Mouse (Mus musculus) brain, embryonic 18.5 days (tissue): ENCODE data around the gene Zfp759.
"Not testable (repeated sequence)": the region's sequence is repeated elsewhere in the genome, so short reads cannot be mapped to it uniquely, and the experiment has no call there.

Experiments used
- DNase-seq: peaks from one replicate; pipeline ENCODE4 v3.0.0-alpha.2; 2012; ENCODE audit warnings: low read depth, low spot score

Zfp759 gene

DNA sequence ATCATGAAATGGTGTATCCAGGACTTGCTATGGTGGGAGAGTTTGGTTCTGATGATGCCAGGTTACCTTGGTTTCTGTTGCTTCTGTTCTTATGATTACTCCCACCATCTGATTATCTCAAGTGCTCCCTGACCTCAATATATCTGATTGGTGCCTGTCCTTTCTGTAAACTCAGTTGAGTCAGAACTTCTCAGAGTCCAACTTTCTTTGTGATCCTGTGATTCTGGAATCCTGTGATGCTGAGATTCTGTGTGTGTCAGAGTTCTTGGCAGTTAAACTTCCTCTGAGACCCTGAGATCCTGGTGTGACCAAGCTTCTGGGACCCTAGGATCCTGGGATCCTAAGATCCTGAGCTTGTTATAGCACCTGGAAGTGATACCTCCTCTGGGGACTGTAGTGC is at the start of gene Zfp759:
Zfp759 (plus strand) TSS at position 301 of the 400 bp plus-strand sequence.
- not testable (repeated sequence) for DNase-seq

DNA sequence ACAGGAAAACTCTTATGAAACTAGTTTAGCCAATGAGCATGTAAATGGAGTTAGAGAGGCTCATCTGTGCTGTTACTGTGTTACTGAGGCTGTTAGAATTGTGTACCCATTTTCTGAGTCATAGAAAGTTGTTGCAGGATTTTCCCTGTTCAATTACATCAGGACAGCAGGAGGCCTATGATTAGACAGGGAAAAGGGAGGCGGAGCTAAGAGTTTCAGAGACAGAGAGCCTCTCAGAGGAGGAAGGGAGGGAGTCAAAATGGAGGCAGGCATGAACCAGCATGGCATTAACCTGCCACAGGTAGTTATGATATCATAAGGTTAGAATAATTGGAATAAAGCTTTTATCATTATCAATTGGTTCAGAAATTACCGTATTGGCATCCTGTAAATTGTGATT is 48.7 kb upstream of the Zfp759 start:
- DNase-seq, result no peak

DNA sequence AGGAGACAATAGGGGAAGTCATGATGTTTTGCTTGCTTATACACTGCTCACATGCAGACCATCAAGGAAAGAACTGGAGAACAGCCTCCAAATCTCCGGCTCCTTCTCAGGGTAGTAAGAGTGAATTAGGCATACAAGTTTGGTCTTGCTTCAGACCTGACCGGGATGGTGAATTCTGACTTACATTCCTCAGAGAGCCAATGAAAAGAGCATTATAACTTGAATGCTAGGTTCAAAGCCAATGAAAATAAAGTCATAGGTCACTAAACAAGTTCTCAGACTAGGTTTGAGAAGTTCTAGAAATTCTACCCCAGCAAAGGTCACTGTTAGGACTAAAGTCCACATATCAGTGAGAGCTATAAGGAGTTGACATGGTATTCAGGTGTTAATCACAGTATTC is 44.2 kb upstream of the Zfp759 start:
- DNase-seq, result no peak

DNA sequence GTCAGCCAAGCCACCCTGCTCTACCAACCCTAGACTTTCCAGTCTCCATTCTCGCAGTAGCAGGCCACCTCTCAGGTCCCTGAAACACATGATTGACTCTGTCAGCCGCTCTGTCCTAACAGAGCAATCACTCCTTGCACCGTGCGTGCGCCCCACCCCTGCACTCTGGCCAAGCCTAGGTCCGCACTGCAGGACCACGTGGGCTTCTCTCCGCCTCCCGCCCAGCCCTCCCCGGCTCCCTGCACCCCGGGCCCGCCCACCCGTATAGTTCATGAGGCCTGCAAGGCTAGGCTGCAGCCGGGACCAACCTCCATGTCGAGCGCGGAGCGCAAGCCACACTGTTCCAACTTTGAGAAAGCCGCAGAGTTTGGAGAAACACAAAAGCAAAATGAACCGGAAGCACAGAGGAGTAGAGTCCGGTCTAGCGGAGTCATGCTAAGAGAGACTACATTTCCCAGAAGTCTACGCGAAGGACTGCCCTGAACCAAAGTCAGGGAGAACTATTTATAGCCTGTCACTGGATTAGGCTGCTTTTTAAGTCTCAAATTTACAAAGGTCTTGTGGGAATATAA is 40.2 kb upstream of the Zfp759 start:
- peak; percentile 60 for DNase-seq

DNA sequence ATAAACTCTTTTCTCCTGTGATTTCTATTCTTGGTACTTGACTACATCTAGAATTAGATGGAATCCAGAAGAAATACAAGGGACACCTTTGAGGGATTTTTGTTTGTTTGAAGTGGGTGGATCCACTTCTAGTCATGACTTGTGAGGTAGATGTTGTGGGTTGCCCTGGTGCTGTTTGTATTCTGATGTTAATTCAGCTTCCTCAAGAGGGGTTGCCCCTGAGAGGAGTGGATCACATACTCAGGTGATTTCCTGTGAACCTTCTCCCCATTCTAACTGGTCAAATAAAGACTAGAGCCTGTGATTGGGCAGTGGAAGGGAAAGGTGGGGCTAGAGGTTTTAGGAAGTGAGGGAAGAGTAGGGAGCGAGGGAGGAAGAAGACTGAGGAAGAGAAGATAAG is 39.5 kb upstream of the Zfp759 start:
- no peak for DNase-seq

DNA sequence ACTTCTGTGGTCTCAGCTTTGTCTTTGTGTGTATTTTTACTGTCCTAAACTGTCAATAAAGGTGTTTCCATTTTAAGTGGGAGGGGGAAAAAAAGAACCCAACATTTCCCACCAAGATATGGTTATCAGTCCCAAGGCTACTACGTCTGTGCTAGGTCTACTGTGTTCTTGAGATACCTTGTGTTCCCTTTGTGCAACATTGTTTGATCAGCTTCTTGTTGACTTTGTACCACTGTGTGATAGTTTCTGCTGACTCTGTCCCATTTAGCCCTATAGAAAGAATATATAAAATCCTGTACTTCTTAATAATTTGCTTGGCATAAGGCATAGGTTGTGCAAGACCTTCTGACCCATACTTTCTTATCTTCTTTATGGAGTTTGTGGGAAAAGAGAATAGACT is 31.3 kb upstream of the Zfp759 start:
- no peak for DNase-seq

DNA sequence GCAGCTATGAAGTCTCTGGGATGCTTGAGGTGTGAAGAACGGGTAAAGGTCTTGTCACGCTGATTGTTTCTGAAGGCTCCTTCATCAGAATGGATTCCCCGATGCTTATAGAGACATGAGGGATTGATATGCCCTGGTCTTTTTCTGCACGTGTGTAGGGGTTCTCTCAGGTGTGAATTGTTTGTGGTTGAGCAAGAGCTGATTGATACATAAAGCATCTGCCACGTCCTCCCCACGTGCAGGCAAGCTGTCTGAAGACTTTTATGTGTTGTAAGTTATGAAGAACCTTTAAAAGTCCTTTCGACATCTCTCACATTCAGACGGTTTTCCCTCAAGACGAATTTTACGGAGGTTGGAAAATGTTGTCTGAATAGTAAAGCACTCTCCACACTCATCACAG is 23.6 kb upstream of the Zfp759 start, which contains the start of gene Zfp708:
Zfp708 (minus strand) TSS at position 101 of the 400 bp plus-strand sequence.
- DNase-seq, result no peak

DNA sequence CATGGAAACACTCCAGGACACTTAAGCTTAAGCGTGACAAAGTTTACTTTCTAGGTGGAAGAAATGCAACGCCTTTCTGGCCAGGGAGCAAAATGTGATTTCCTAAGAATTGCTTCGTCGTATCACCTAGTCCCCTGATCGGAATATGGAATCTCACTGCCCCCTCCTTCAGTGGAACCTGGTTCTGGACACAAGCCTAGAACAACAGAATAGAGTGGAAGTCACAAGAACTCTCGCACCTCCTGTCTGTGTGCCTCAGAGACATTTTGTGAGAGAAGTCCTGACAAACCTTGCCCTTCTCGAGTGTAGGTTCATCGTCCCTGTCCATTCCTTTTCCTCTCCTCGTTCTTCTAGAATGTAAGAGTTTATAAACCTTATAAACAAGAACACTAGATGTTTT is 13.8 kb upstream of the Zfp759 start:
- DNase-seq, result no peak

DNA sequence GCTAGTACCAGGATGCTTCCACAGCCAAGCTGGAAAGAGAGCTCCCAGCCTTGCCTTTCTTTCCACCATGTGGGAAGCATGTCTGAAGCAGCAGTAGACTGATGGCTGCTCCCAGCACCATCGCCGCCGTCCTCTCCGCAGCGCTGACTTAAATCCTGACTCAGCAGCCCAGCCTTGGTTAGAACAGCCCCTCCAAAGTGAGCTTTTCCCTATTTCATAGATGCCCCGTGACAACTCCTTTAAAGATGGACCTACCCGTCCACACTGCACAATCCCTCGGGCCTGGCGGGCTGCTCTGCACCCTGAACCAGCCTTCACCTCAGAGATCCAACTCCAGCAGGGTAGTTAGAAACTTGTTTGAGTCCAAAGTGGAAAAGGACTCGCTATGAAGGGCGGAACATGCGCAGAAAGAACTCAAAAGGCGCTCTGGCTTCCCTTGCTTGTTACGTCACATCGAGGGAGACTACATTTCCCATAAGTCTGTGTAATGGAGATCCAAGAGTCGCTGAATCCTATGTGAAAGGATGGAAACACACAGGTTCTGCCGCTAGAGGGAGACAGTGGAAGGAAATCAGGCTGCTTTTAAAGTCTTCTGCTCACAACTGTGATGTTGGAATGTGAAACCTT is 13.2 kb upstream of the Zfp759 start, which contains the start of gene Gm28557:
Gm28557 (minus strand) TSS at position 411 of the 627 bp plus-strand sequence.
- peak; percentile 95 for DNase-seq

DNA sequence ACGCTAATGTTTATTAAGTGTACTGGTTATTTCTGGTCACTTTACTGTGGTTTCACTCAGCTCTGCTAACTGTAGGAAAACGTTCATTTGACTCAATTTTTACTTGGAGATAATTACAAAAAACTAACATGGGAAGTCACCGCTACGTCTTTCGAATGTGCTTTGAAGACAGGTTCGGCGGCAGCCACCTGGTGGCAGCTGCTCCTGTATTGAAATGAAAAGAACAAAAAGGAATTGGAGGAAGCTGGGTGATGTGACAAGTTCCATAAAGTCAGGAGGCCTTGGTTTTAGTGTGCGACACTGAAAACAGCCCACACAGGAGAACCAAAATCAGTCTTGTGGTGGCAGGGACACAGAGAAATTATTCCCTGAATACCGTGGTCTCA is 12.6 kb upstream of the Zfp759 start:
- no peak for DNase-seq

DNA sequence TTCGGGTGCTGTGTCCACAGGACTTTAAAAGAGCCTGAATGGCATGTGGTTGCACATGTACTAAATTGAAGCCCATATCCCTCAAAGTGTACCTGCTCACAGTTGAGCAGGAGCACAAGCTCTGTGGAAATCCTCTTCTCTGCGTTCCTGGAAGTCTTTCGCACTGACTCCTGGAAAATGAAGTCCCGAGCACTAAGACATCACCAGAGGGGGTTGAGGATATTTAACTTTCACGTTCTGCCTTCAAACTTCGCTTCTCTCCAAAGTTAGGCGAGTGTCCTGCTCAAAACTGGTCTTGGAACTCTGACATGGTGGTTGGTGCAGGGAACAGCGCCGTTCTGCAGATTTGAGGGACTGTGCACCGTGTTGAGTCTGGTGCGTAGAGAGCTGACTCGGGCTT is 9.4 kb upstream of the Zfp759 start:
- no peak for DNase-seq

DNA sequence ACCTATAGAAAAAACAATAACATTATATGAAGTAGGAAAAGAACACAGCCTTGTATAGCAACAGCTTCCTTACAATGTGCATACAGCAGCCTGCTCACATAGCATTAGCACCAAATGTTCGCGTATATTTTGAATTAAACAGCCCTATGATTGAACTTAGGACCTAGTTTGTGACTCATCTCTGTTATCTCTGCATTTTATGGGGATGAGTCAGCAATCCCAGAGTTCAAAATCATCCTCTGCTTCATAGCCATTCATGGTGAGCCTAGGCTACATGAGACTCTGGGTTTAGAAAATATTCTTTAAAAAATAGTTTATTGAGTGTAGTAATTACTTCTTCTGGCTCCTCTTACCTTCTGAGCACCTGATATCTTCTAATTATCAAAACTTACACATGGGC is 8.2 kb upstream of the Zfp759 start:
- DNase-seq, result no peak

DNA sequence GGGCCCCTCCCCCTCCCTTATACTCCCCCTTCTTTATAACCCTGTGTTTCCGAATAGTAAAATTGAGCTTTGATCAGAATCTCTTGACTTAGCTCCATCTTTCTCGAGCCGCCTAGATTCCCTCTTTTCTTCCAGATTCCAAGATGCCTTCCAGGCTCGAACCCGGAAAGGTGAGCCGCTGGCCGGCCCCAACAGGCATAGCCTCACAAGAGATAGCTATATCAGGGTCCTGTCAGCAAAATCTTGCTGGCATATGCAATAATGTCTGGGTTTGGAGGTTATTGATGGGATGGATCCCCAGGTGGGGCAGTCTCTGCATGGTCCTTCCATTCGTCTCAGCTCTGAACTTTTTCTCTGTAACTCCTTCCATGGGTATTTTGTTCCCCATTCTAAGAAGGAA is 5.3 kb upstream of the Zfp759 start, which contains the start of gene Rslcan18:
Rslcan18 (minus strand) TSS at position 101 of the 400 bp plus-strand sequence.
- DNase-seq, result not testable (repeated sequence)

DNA sequence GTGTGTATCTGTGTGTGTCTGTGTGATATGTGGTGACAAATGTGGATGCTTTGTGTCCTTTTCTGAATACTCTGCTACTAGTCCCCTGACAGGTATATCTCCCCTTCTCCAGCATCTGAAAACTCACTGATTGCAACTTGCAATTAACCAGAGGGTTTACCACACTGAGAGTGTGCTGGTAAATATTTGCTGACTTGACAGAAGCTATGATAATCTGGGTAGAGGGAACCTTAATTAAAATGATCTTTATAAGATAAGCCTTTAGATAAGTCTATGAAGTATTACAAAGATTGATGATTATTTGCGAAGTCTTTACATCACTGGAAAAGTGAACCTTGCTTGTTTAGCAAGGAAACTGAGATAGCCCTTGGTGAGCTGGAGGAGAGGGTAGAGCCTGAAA is 3.0 kb downstream of the Zfp759 start:
- no peak for DNase-seq

DNA sequence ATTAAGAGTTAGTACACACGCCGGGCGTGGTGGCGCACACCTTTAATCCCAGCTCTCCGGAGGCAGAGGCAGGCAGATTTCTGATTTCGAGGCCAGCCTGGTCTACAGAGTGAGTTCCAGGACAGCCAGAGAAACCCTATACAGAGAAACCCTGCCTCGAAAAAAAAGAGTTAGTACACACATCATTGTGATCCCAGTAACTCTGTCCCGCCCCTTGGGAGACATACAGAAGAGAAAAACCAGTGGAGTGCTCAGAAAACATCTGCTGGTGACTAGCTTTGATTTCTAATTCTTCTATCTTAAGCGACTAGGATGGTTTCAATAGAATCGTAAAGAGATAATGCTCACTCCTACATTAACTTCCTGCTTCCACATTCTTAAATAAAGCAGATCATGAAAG is 6.0 kb downstream of the Zfp759 start:
- DNase-seq, result not testable (repeated sequence)

DNA sequence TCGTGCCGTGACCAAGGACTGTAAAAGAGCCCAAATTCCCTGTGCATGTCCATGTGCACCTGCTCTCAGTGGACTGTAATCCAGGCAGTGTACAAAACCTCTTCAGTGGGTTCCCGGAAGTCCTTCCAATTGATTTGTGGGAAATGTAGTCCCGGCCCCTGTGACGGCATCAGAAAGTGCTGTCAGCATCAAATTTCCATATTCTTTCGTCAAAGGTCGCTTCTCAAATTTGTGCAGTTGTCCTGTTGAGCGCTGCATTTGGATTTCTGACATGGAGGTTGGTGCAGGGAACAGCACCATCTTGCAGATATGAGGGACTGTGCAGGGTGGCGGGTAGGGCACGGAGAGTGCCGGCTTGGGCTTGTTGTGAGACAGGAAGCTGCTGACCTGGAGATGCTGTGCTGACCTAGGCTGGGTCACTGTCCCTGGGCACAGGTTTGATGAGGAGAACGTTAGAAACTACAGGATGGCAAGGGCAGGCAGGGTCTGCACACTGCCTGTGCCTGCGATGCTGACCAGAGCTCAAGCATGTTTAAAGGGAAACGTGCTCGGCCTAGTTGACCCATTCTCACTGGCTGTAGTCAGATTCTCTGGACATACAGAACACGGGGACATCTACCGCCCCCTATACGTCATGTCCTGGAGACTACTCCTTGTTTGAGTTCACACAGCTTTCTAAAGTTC is 6.7 kb downstream of the Zfp759 start:
- DNase-seq, result peak; percentile 81

DNA sequence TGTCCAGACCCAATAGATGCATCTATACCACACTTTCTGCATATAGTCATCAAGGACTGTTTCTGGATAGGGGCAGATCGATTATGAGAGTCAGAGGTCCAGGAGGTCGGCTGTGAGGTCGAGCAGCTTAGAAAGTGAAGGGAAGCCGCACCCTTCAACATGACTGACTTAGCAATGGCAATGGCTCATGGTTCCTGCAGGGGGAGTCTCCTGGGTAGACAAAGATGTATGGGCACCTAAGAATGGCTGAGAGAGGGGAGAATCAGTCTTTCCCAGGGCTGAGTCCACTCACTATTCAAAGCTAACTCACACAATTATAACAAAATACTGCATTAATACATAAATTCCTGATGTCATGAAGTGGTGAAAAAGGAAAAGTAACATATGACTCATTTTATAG is 44.7 kb downstream of the Zfp759 start:
- not testable (repeated sequence) for DNase-seq

DNA sequence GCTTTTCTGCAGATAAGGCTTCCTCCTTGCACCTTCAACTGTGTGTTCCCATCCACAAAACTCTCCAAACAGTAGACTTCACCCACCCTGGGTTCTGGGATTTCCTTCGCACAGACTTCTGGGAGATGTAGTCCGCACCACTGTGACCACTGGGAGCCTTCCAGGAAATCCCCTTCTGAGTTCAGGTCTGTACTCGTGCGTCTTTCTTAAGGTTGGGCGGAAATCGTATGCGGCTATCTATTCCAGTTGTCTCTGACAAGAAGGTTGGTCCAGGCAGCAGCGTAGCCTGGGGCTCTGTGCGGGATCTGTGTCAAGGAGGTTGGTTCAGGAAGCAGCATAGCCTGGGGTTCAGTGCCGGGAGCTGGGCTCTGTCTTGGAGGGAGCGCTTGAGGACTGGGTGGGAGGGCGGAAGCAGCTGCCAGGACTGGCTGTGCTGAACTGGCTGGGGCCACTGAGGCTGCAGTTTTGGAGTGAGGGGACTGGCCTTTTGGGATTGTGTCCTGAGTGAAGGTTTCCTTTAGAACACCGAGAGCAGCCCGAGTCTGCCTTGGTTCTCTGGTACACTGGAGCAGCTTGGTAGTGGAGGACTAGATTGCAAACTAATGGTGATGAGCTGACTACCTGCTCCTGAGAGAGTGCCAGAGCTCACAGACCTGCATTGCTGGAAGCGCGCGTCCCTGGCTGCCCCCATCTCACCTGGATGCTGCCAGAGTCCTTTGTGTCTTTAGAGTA is 51.7 kb downstream of the Zfp759 start, which contains the start of gene Rsl1:
Rsl1 (plus strand) TSS at position 192 of the 732 bp plus-strand sequence.
- peak; percentile 28 for DNase-seq

DNA sequence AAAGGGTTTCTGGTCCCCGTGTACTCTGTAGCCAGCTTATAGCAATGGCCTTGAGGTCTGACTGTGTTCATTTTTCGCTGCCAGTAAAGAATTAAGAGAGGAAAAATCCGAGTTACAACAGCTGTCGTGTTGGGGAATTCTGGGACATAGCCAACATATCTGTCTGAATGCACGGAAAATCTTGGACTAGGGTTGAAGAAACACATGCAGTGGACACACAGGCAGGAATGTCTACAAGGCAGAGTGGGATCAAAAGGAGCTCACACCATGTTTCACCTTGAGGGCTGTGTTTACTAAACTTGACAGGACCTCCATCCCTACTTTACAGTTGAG is 52.2 kb downstream of the Zfp759 start:
- DNase-seq, result no peak
